Mouse (Mus musculus): ENCODE measurements around the gene Zfp644. TPM values are rescaled to one million over a fixed set of nuclear protein-coding genes. Genes with fewer than 3 reads are reported as not detected.

The Zfp644 gene
- polyA plus RNA-seq (2012; rRNA removed) (38.9 and 39.2 TPM in 2 replicates), polyA plus RNA-seq (2014; fragmentation: Nextera tagmentation; extraction: Ambion mirVana) (85.4 and 96.9 TPM in 2 replicates)

GRCm38 (mm10) chr5:106696396-106697337, at the start of gene Zfp644:
TSS of gene Zfp644 (minus strand) at chr5:106697287.
- 0 out of 2 replicates have a peak, but pooled peaks have one; percentile 63 for TF ChIP-seq POLR2A (IDR thresholded peaks at IDR 0.05; ENCODE audit: borderline replicate concordance, extremely low read depth, insufficient read depth, insufficient read length)
- Histone ChIP-seq H3K27me3 (ENCODE audit: control insufficient read depth, insufficient read depth, low read length) (no peaks in the 10 kb centered on the region), H3K9ac (ENCODE audit: low read depth, low read length, severe bottlenecking) (peak within 1 kb of the TSS; percentile 98), H3K4me1 (ENCODE audit: control insufficient read depth, insufficient read depth, low read length) (peaks cover 10% of the 10 kb centered on the region), H3K4me3 (replicated peaks; ENCODE audit: low read length) (peak within 1 kb of the TSS; percentile 86), H3K9me3 (ENCODE audit: control insufficient read depth, low read length) (no peaks in the 10 kb centered on the region), H3K36me3 (ENCODE audit: control insufficient read depth, insufficient read depth, low read length) (0 out of 2 replicates have a peak, but pooled peaks cover 3% of the 10 kb centered on the region), H3K4me2 (replicated peaks; ENCODE audit: low read depth, low read length, severe bottlenecking) (peak within 1 kb of the TSS; percentile 50), H3K27ac (replicated peaks; ENCODE audit: low read depth, low read length) (peak within 1 kb of the TSS; percentile 99)
- WGBS, result 3% methylated on average over 36 of the region's 71 CpGs
- DNase-seq (ENCODE audit: low spot score) (peak; percentile 86), ATAC-seq (ENCODE audit: low FRiP score, low read depth) (peak; percentile 92)

GRCm38 (mm10) chr5:106739716-106740115, 42.6 kb upstream of the Zfp644 start:
- no peak overlapping the region for H3K27ac ChIP-seq (replicated peaks; ENCODE audit: low read depth, low read length)
- no peaks in the 10 kb centered on the region for H3K9me3 ChIP-seq (ENCODE audit: control insufficient read depth, low read length)
- TF ChIP-seq POLR2A (IDR thresholded peaks at IDR 0.05; ENCODE audit: borderline replicate concordance, extremely low read depth, insufficient read depth, insufficient read length), result no peak
- no peak for DNase-seq (ENCODE audit: low spot score)
- no peak overlapping the region for H3K9ac ChIP-seq (ENCODE audit: low read depth, low read length, severe bottlenecking)
- H3K4me2 ChIP-seq (replicated peaks; ENCODE audit: low read depth, low read length, severe bottlenecking), result no peak overlapping the region
- no peaks in the 10 kb centered on the region for H3K36me3 ChIP-seq (ENCODE audit: control insufficient read depth, insufficient read depth, low read length)
- H3K4me1 ChIP-seq (ENCODE audit: control insufficient read depth, insufficient read depth, low read length), result no peaks in the 10 kb centered on the region
- no peaks in the 10 kb centered on the region for H3K27me3 ChIP-seq (ENCODE audit: control insufficient read depth, insufficient read depth, low read length)
- no peak for ATAC-seq (ENCODE audit: low FRiP score, low read depth)
- 29% methylated on average over 6 of the region's 6 CpGs for WGBS
- no peak overlapping the region for H3K4me3 ChIP-seq (replicated peaks; ENCODE audit: low read length)

- Histone ChIP-seq H3K9ac (ENCODE audit: low read depth, low read length, severe bottlenecking) (no peak overlapping the region), H3K4me3 (replicated peaks; ENCODE audit: low read length) (no peak overlapping the region), H3K27me3 (ENCODE audit: control insufficient read depth, insufficient read depth, low read length) (no peaks in the 10 kb centered on the region), H3K4me1 (ENCODE audit: control insufficient read depth, insufficient read depth, low read length) (no peaks in the 10 kb centered on the region), H3K27ac (replicated peaks; ENCODE audit: low read depth, low read length) (no peak overlapping the region), H3K4me2 (replicated peaks; ENCODE audit: low read depth, low read length, severe bottlenecking) (no peak overlapping the region), H3K9me3 (ENCODE audit: control insufficient read depth, low read length) (no peaks in the 10 kb centered on the region), H3K36me3 (ENCODE audit: control insufficient read depth, insufficient read depth, low read length) (no peaks in the 10 kb centered on the region)
- TF ChIP-seq POLR2A (IDR thresholded peaks at IDR 0.05; ENCODE audit: borderline replicate concordance, extremely low read depth, insufficient read depth, insufficient read length), result no peak
- DNase-seq (ENCODE audit: low spot score), result no peak
- 91% methylated on average over 3 of the region's 3 CpGs for whole genome bisulfite sequencing
- no peak for ATAC-seq (ENCODE audit: low FRiP score, low read depth)
Observed at GRCm38 (mm10) chr5:106723487-106723886, 26.4 kb upstream of the Zfp644 start.

- DNase-seq (ENCODE audit: low spot score) (no peak), ATAC-seq (ENCODE audit: low FRiP score, low read depth) (no peak)
- no peak overlapping the region for H3K27ac ChIP-seq (replicated peaks; ENCODE audit: low read depth, low read length)
- H3K4me1 ChIP-seq (ENCODE audit: control insufficient read depth, insufficient read depth, low read length), result no peaks in the 10 kb centered on the region
- H3K4me2 ChIP-seq (replicated peaks; ENCODE audit: low read depth, low read length, severe bottlenecking), result no peak overlapping the region
- no peak overlapping the region for H3K4me3 ChIP-seq (replicated peaks; ENCODE audit: low read length)
- H3K27me3 ChIP-seq (ENCODE audit: control insufficient read depth, insufficient read depth, low read length), result no peaks in the 10 kb centered on the region
- H3K36me3 ChIP-seq (ENCODE audit: control insufficient read depth, insufficient read depth, low read length), result no peaks in the 10 kb centered on the region
- WGBS, result 77% methylated on average over 5 of the region's 5 CpGs
- no peak for TF ChIP-seq POLR2A (IDR thresholded peaks at IDR 0.05; ENCODE audit: borderline replicate concordance, extremely low read depth, insufficient read depth, insufficient read length)
- H3K9ac ChIP-seq (ENCODE audit: low read depth, low read length, severe bottlenecking), result no peak overlapping the region
- no peaks in the 10 kb centered on the region for H3K9me3 ChIP-seq (ENCODE audit: control insufficient read depth, low read length)
Observed at GRCm38 (mm10) chr5:106722771-106723170, 25.7 kb upstream of the Zfp644 start.

GRCm38 (mm10) chr5:106711870-106712277, 14.8 kb upstream of the Zfp644 start:
- Histone ChIP-seq H3K36me3 (ENCODE audit: control insufficient read depth, insufficient read depth, low read length) (no peaks in the 10 kb centered on the region), H3K27ac (replicated peaks; ENCODE audit: low read depth, low read length) (no peak overlapping the region; the same call in 1 of the 2 replicates), H3K4me1 (ENCODE audit: control insufficient read depth, insufficient read depth, low read length) (peaks cover 14% of the 10 kb centered on the region), H3K4me3 (replicated peaks; ENCODE audit: low read length) (no peak overlapping the region), H3K9ac (ENCODE audit: low read depth, low read length, severe bottlenecking) (no peak overlapping the region), H3K27me3 (ENCODE audit: control insufficient read depth, insufficient read depth, low read length) (no peaks in the 10 kb centered on the region), H3K9me3 (ENCODE audit: control insufficient read depth, low read length) (no peaks in the 10 kb centered on the region), H3K4me2 (replicated peaks; ENCODE audit: low read depth, low read length, severe bottlenecking) (0 out of 2 replicates have a peak overlapping the region, but pooled peaks have one; percentile 11)
- WGBS, result 21% methylated on average over 3 of the region's 3 CpGs
- DNase-seq (ENCODE audit: low spot score) (peak; percentile 79), ATAC-seq (ENCODE audit: low FRiP score, low read depth) (no peak)
- TF ChIP-seq POLR2A (IDR thresholded peaks at IDR 0.05; ENCODE audit: borderline replicate concordance, extremely low read depth, insufficient read depth, insufficient read length), result no peak
